Comparison of ENCODE assay signal across 27 mouse cellular contexts in genomic region chr8:76618721-76619120, GRCm38 (mm10).
DNase-seq lines count a peak whose midpoint lies in the region; ATAC-seq and TF ChIP-seq lines count a peak whose summit lies in the region.
"Had no signal": no experiment of that assay in that cellular context is flagged by ENCODE, and none has a peak within 500 bp of the region (broad histone marks: within the 10 kb centered on the region; RNA-seq: fewer than 3 reads in every experiment).

No protein-coding gene starts in this region.

- no peak for DNase-seq in right cerebral cortex, postnatal 14 days
- DNase-seq: adrenal gland, adult 2 months; adrenal gland, postnatal 10 days; adrenal gland, postnatal 25 days; B cell, adult 2 months; cerebellum, adult 11 months; cerebellum, adult 18-20 months; cerebellum, adult 8-10 months; cerebellum, adult 9-11 months; cerebellum, postnatal 14 days; cerebellum, postnatal 36 days; embryo, embryonic 11 days had no signal

- no peak overlapping the region for H3K4me2 ChIP-seq in intestine, embryonic 15.5 days (replicated peaks)
- H3K4me2 ChIP-seq in intestine, postnatal 0 days (replicated peaks; ENCODE audit: low read depth), result no peak overlapping the region
- no peak overlapping the region for H3K4me2 ChIP-seq in intestine, embryonic 16.5 days (ENCODE audit: low read depth, low read length)
- H3K4me2 ChIP-seq: embryonic facial prominence, embryonic 13.5 days; embryonic facial prominence, embryonic 15.5 days; forebrain, embryonic 12.5 days had no signal

- 0 out of 2 replicates have a peak, but pooled peaks have one; percentile 15 for ATAC-seq in intestine, embryonic 15.5 days
- ATAC-seq in intestine, postnatal 0 days, result no peak
- ATAC-seq in intestine, embryonic 16.5 days, result peak; percentile 67
- ATAC-seq in activated CD4-positive, CD25-positive, alpha-beta regulatory T cell, adult 4 months, result no peak
- ATAC-seq: CD4-positive, CD25-positive, alpha-beta regulatory T cell, adult 4 months; forebrain, embryonic 14.5 days; forebrain, embryonic 16.5 days; Patski had no signal

- H3K27ac ChIP-seq in intestine, embryonic 15.5 days, result no peak overlapping the region
- no peak overlapping the region for H3K27ac ChIP-seq in intestine, postnatal 0 days (ENCODE audit: low read depth, low read length)
- H3K27ac ChIP-seq in intestine, embryonic 16.5 days (ENCODE audit: low read length), result no peak overlapping the region
- H3K27ac ChIP-seq: embryonic facial prominence, embryonic 13.5 days; embryonic facial prominence, embryonic 15.5 days; forebrain, embryonic 10.5 days; forebrain, embryonic 12.5 days had no signal

- WGBS in intestine, embryonic 15.5 days, result 66% methylated on average over 2 of the region's 2 CpGs
- 50% methylated on average over 2 of the region's 2 CpGs for WGBS in intestine, postnatal 0 days
- 73% methylated on average over 2 of the region's 2 CpGs for WGBS in intestine, embryonic 16.5 days

- H3K4me1 ChIP-seq in intestine, embryonic 15.5 days (replicated peaks), result no peaks in the 10 kb centered on the region
- H3K4me1 ChIP-seq in intestine, postnatal 0 days (replicated peaks; ENCODE audit: control insufficient read depth, insufficient read depth, low read length), result no peaks in the 10 kb centered on the region
- no peaks in the 10 kb centered on the region for H3K4me1 ChIP-seq in intestine, embryonic 16.5 days (ENCODE audit: control insufficient read depth, insufficient read depth, low read length)
- H3K4me1 ChIP-seq: embryonic facial prominence, embryonic 13.5 days; embryonic facial prominence, embryonic 15.5 days; forebrain, embryonic 10.5 days; forebrain, embryonic 12.5 days had no signal

- H3K27me3 ChIP-seq in intestine, embryonic 15.5 days (replicated peaks), result no peaks in the 10 kb centered on the region
- no peaks in the 10 kb centered on the region for H3K27me3 ChIP-seq in intestine, postnatal 0 days (replicated peaks; ENCODE audit: control insufficient read depth, insufficient read depth, low read length)
- no peaks in the 10 kb centered on the region for H3K27me3 ChIP-seq in intestine, embryonic 16.5 days (replicated peaks; ENCODE audit: control insufficient read depth, insufficient read depth, low read length)
- H3K27me3 ChIP-seq: CH12.LX; embryonic facial prominence, embryonic 13.5 days; embryonic facial prominence, embryonic 15.5 days; forebrain, embryonic 12.5 days; Patski had no signal

- H3K4me3 ChIP-seq in intestine, embryonic 15.5 days (replicated peaks), result no peak overlapping the region
- no peak overlapping the region for H3K4me3 ChIP-seq in intestine, postnatal 0 days (ENCODE audit: low read depth, low read length)
- H3K4me3 ChIP-seq in intestine, embryonic 16.5 days (ENCODE audit: low read length), result no peak overlapping the region
- H3K4me3 ChIP-seq: embryonic facial prominence, embryonic 13.5 days; embryonic facial prominence, embryonic 15.5 days; erythroblast, embryonic 14.5 days; forebrain, embryonic 10.5 days; forebrain, embryonic 12.5 days had no signal

- H3K36me3 ChIP-seq in intestine, embryonic 15.5 days, result no peaks in the 10 kb centered on the region
- no peaks in the 10 kb centered on the region for H3K36me3 ChIP-seq in intestine, postnatal 0 days (ENCODE audit: control insufficient read depth, insufficient read depth)
- H3K36me3 ChIP-seq in intestine, embryonic 16.5 days (ENCODE audit: control insufficient read depth, insufficient read depth, low read length), result no peaks in the 10 kb centered on the region
- H3K36me3 ChIP-seq: embryonic facial prominence, embryonic 13.5 days; embryonic facial prominence, embryonic 15.5 days; forebrain, embryonic 10.5 days; forebrain, embryonic 12.5 days; G1E had no signal

- H3K9ac ChIP-seq in intestine, embryonic 15.5 days, result no peak overlapping the region
- no peak overlapping the region for H3K9ac ChIP-seq in intestine, postnatal 0 days (ENCODE audit: low read depth, low read length)
- H3K9ac ChIP-seq in intestine, embryonic 16.5 days (ENCODE audit: low read depth, low read length), result no peak overlapping the region
- H3K9ac ChIP-seq: embryonic facial prominence, embryonic 13.5 days; embryonic facial prominence, embryonic 15.5 days; forebrain, embryonic 12.5 days had no signal

- no peak for TF ChIP-seq CTCF in intestine, postnatal 0 days (IDR thresholded peaks at IDR 0.05; ENCODE audit: low read depth)

- no peaks in the 10 kb centered on the region for H3K9me3 ChIP-seq in intestine, embryonic 15.5 days
- H3K9me3 ChIP-seq in intestine, postnatal 0 days (ENCODE audit: control insufficient read depth), result no peaks in the 10 kb centered on the region
- H3K9me3 ChIP-seq in intestine, embryonic 16.5 days (ENCODE audit: control insufficient read depth, low read length), result no peaks in the 10 kb centered on the region
- H3K9me3 ChIP-seq: embryonic facial prominence, embryonic 13.5 days; embryonic facial prominence, embryonic 15.5 days; forebrain, embryonic 10.5 days; forebrain, embryonic 12.5 days; G1E had no signal

Comparison
In these comparisons a context has a peak if more than half of its experiments do, and no peak if none do; other contexts are left out.
1. ATAC-seq: peak in intestine, embryonic 15.5 days (single experiment) and intestine, embryonic 16.5 days (single experiment); none in intestine, postnatal 0 days (single experiment) and activated CD4-positive, CD25-positive, alpha-beta regulatory T cell, adult 4 months (single experiment).